14 mouse cellular contexts compared by ENCODE assay signal in genomic region chr6:146284921-146285565, GRCm38 (mm10).
"Had no signal": no experiment of that assay in that cellular context is flagged by ENCODE, and none has a peak within 500 bp of the region (broad histone marks: within the 10 kb centered on the region; RNA-seq: fewer than 3 reads in every experiment).

No protein-coding gene starts in this region.

- H3K4me1 ChIP-seq: liver, embryonic 15.5 days; midbrain, embryonic 13.5 days had no signal

- H3K9ac ChIP-seq: limb, embryonic 13.5 days; liver, embryonic 15.5 days; midbrain, embryonic 13.5 days had no signal

- H3K9me3 ChIP-seq: liver, embryonic 15.5 days; midbrain, embryonic 13.5 days had no signal

- H3K27ac ChIP-seq: limb, embryonic 13.5 days; liver, embryonic 15.5 days; midbrain, embryonic 13.5 days had no signal

- H3K4me3 ChIP-seq: limb, embryonic 13.5 days; liver, embryonic 15.5 days; midbrain, embryonic 13.5 days had no signal

- H3K4me2 ChIP-seq: limb, embryonic 13.5 days; liver, embryonic 11.5 days; liver, embryonic 15.5 days; midbrain, embryonic 13.5 days had no signal

- H3K36me3 ChIP-seq: limb, embryonic 13.5 days; liver, embryonic 15.5 days; midbrain, embryonic 13.5 days had no signal

- ATAC-seq: lung, postnatal 0 days; midbrain, embryonic 13.5 days had no signal

- H3K27me3 ChIP-seq: limb, embryonic 13.5 days; liver, embryonic 15.5 days; midbrain, embryonic 13.5 days had no signal

- DNase-seq: kidney, adult 18-20 months; kidney, postnatal 36 days; left cerebral cortex, postnatal 4 days; lung, adult 2 months; lung, postnatal 36 days; right cerebral cortex, postnatal 4 days; spleen, adult 18-20 months; thymus, adult 18-20 months; thymus, postnatal 14 days had no signal
